Mouse (Mus musculus) thymus, adult 18-20 months (tissue): Measurements from ENCODE around the gene L1td1.

Experiments used
- DNase-seq, 2 experiments: peaks; one replicate each; pipeline ENCODE4 v3.0.0; 2022; ENCODE audit warnings: mixed read lengths in 2 of 2

Gene L1td1

GRCm38 (mm10) chr4:98743209-98743905 lies 16.8 kb downstream of the L1td1 start:
- no peak for DNase-seq

GRCm38 (mm10) chr4:98743906-98744210 lies 17.3 kb downstream of the L1td1 start:
- DNase-seq: no peak

- no peak for DNase-seq
Measured at GRCm38 (mm10) chr4:98754456-98754855, 27.9 kb downstream of the L1td1 start.

- DNase-seq: no peak
Measured at GRCm38 (mm10) chr4:98756141-98756540, 29.6 kb downstream of the L1td1 start.

GRCm38 (mm10) chr4:98758012-98758821 lies 31.7 kb downstream of the L1td1 start:
- DNase-seq: no peak

- DNase-seq: no peak
Measured at GRCm38 (mm10) chr4:98758872-98759518, 32.5 kb downstream of the L1td1 start.

GRCm38 (mm10) chr4:98767134-98768133 lies 40.9 kb downstream of the L1td1 start:
- DNase-seq: no peak

- DNase-seq: no peak
Measured at GRCm38 (mm10) chr4:98773785-98774184, 47.3 kb downstream of the L1td1 start.

- DNase-seq: no peak
Measured at GRCm38 (mm10) chr4:98776721-98777427, 50.3 kb downstream of the L1td1 start.

GRCm38 (mm10) chr4:98777464-98777863 lies 50.9 kb downstream of the L1td1 start:
- no peak for DNase-seq

- no peak for DNase-seq
Measured at GRCm38 (mm10) chr4:98778219-98778618, 51.7 kb downstream of the L1td1 start.

- no peak for DNase-seq
Measured at GRCm38 (mm10) chr4:98785851-98786250, 59.3 kb downstream of the L1td1 start.

GRCm38 (mm10) chr4:98786281-98786680 lies 59.7 kb downstream of the L1td1 start:
- DNase-seq: no peak
